Mouse (Mus musculus) kidney, postnatal 25 days (tissue): ENCODE measurements around the gene Cyp1a1.

Source experiments
- DNase-seq, 2 experiments: peaks; one replicate each; pipeline ENCODE4 v3.0.0; 2021; ENCODE audit warnings: mixed read lengths in 2 of 2

The Cyp1a1 gene

DNA sequence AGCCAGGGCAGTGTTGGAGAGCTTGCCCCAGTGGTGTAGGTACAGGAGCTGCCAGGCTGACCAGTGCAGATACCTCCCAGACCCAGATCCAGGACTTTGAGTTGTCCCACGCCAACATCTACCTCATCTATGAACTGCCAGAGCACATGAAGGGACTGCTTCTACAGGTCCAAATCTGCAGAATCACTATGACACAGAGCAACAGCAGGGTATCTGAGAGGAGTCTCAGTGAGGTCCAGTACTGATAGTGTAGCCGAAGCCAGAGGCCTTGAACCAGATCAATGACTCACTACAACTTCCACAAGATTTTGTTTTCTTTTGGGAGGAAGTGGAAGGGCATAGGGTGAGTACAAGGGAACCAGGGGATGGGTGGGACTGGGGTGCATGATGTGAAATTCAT, at the start of gene Cyp1a1:
TSS of gene Cyp1a1 (plus strand) at position 178 of the 400 bp plus-strand sequence.
- no peak for DNase-seq

GRCm38 (mm10) chr9:57638651-57639459, 48.9 kb upstream of the Cyp1a1 start:
- peak; percentile 85 to 93 for DNase-seq

DNA sequence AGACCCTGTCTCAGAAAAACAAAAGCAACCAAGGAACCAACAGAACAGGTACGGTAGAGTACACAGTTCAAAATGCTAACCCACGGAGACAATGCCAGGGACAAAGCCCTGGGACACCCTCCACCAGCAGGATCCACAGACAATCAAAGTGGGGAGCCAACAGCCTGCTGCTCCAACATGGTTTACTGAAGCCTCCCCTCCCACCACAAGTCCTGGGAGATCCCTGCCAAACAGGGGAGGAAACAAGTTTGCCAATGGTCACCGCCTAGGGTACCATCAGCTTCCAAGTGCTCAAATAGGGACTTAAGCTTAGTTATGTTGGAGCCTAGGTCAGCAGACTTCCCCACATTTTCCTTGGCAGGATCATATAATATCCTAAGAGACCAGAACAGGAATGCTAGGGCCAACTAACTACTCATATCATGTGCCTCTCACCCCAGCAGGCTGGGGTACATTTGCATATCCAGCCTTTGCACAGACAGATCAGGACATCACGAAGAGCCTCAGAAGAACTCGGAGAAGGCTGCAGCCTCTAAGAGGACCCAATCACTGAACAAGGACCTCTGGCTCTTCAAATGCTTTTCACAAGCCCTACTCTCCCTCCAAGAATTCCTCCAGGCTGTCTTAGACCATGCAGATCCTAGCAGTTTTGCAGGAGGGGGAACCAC, 47.9 kb upstream of the Cyp1a1 start:
- DNase-seq, result no peak

- DNase-seq, result peak; percentile 53 to 77
Measured at GRCm38 (mm10) chr9:57640384-57640783, 47.3 kb upstream of the Cyp1a1 start.

DNA sequence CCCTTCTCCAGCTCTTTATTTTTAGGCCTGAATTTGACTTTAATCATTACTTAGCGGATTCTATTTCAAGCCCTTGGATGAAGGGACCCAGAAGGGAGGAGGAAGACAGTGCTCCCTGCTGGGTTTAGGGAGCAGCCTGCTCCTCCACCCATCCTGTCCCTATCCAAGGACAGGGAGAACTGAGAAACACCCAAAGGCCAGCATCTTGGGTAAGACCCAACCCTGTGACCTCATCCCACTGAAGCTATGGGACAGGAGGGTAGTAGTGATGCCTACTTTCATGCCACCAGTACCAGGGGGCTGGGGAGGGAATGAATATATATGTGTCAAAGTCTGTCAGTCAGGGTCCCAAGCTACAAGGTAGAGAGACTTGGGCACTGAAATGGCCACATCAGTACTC, 46.7 kb upstream of the Cyp1a1 start:
- no peak for DNase-seq

- DNase-seq, result no peak
Measured at GRCm38 (mm10) chr9:57641775-57642550, 45.8 kb upstream of the Cyp1a1 start.

GRCm38 (mm10) chr9:57643169-57643855, 44.4 kb upstream of the Cyp1a1 start:
- DNase-seq, result peak; percentile 46 to 73

GRCm38 (mm10) chr9:57643856-57644180, 43.9 kb upstream of the Cyp1a1 start:
- peak in 1 of 2 experiments; percentile 53 for DNase-seq

DNA sequence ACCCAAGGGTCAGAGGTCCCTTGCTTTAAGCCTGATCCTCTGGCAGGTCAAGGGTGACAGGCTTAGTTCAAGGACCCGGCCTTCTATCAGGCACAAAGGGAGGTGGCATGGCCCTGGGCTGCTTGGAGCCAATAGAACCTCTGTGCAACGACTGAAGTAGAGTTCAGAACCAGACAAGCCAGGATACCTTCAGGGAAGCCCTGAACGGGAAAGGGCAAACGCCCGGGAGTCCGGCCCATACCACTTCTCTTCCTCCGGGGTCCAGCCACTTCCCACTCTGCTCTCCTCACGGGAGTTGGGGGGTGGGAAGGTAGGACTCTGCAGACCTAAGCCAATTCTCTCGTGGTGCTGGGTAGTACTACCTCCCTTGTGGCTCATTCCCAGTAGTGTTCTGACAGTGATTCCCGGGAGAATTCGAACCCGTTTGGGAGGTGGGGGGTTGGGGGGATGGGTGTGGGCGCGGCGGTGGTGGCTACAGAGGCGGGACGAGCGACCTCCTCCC, 43.2 kb upstream of the Cyp1a1 start:
- no peak for DNase-seq

DNA sequence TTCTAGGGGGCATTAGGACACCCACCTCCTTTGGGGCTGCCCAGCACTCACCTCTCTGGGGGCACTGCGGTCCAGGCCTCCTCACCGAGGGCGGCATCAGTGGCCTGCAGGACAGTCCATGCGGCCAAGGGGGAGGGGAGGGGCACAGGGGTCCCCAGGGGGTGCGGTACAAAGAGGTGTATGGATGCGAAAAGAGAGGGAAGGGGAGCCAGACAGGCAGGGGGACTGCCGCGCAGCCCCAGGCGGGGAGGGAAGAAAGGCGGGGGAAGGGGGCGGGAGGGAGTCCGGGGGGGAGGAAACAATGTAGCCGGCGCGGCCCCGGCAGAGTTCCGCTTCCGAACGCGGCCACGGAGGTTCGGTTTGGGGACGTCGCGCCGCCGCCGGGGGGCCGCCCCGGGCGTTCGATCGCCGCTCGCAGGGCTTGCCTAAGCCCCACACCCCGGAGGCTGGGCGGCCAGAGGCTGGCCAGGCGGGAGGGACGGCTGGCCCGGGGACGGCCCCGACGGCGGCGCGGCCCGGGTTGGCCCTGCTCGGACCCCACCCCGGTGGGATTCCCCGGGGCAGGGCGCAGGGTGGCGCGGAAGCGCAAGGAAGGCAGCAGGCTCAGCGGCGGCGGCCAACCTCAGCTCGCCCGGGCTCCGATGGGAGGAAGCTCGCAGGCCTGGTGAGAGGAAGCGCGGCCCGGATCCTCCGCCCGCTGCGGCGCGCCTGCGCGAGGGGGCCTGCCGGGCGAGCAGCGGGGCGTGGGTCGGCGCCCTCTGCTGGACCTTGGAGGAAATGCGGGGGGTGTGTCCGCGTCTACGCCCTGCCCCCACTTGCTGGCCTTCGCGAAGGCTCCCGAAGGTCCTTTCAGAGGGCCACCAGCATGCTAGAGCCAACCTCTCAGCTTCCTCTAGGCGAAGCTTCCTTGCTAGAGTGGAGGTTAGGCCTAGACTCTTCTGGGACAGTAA, 42.5 kb upstream of the Cyp1a1 start:
- DNase-seq, result peak; percentile 92 to 95

GRCm38 (mm10) chr9:57646551-57647103, 41.1 kb upstream of the Cyp1a1 start:
- DNase-seq, result no peak

- DNase-seq, result no peak
Measured at GRCm38 (mm10) chr9:57647286-57648108, 40.2 kb upstream of the Cyp1a1 start.

DNA sequence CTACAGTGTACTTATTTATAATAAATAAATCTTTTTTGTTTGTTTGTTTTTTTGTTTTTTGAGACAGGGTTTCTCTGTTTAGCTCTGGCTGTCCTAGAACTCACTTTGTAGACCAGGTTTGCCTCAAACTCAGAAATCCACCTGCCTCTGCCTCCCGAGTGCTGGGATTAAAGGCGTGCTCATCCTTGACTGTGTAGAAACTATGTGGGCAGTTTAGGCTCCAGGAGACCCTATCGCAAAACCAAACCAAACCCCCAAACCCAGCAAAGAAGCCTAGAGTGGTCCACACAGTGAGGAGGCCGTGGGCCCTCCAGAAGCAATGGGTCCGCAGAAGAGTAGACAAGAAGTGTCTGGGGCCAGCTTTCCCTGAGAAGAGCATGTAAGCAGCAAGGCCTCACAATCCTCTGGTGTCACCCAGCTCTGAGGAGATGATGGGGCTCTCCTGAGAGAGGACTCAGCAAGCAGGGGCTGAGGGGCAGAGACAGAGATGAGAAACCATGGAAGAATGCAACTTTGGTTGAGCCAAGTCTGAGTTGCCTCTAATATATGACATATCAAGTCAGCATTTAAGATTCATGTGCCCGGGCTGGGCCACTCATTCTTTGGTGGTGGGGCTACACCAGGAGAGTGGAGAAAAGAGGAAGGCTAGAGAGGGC, 37.5 kb upstream of the Cyp1a1 start:
- no peak for DNase-seq

DNA sequence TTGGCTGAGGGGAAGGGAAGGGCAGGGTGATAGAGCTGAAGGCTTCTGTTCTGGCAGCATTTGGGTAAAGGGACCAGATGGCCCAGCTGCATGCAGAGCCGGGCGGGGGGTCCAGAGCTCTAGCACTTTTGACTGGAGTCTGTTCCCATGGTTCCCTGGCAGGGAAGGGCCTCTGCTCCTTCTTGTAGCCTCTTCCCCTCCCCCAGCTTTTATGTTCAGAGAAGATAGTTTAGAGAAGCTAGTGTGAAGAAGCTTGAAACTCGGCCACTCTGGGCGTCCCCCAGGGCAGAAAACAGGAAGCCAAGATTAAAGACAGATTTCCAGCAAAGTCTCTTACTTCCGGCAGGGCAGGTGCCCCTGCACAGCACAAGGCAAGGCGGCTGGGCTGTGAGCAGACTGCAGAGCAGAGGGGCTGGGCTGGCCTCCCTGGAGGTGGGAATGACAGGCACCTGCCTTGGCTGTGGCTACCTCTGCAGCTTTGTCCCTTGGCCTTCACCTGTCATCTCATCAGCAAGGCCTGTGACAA, 36.9 kb upstream of the Cyp1a1 start:
- no peak for DNase-seq

- DNase-seq, result no peak
Measured at GRCm38 (mm10) chr9:57652351-57652750, 35.4 kb upstream of the Cyp1a1 start.

GRCm38 (mm10) chr9:57652855-57653254, 34.9 kb upstream of the Cyp1a1 start:
- DNase-seq, result no peak

DNA sequence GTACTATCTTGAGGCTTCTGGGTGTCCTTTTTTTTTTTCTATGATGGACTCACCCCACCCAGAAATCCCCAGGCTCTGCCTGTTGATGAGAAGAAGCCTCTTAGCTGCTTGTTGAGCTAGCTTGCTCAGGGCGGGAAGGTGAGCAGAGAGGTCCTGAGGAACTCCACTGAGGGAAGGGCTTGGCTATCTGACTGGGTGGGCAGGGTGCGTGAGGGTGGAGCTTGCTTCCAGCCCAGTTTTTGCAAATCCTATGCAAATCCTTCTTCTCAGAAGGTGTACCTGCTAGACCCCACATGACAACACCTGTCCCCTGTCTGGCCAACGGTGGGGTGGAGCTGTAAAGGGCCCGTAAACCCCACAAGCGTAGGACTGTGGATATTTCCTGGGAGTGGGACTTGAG, 34.4 kb upstream of the Cyp1a1 start, which contains the start of gene Csk:
TSS of gene Csk (minus strand) at position 349 of the 400 bp plus-strand sequence.
- no peak for DNase-seq

GRCm38 (mm10) chr9:57654966-57655365, 32.8 kb upstream of the Cyp1a1 start:
- DNase-seq, result no peak

- DNase-seq, result peak; percentile 93 to 98
Measured at GRCm38 (mm10) chr9:57655749-57656148, 32.0 kb upstream of the Cyp1a1 start.
